Mouse (Mus musculus): ENCODE data around the gene Grm8.

- no peak for TF ChIP-seq CTCF (IDR thresholded peaks at IDR 0.05)
- no peak for TF ChIP-seq POLR2A (IDR thresholded peaks at IDR 0.05; ENCODE audit: insufficient read depth, low read depth, low read length)
- TF ChIP-seq EP300 (IDR thresholded peaks at IDR 0.05; ENCODE audit: insufficient read depth, low read depth, low read length): no peak
Observed at GRCm38 (mm10) chr6:27928058-27928457, 206.9 kb downstream of the Grm8 start.

All from heart, adult 2 months (tissue).